Mouse (Mus musculus): Measurements from ENCODE around the gene Bmper. TPM values are rescaled to one million over a fixed set of nuclear protein-coding genes. Genes with fewer than 3 reads are reported as not detected.

Gene Bmper
- total and polyA plus RNA-seq, 3 experiments, result 1.3 to 1.9 (median 1.4) TPM

- Histone ChIP-seq H3K4me2 (ENCODE audit: insufficient read depth, low read depth, poor library complexity, severe bottlenecking) (no peak overlapping the region), H3K9ac (ENCODE audit: insufficient read depth, low read depth) (no peak overlapping the region), H3K27ac (ENCODE audit: insufficient read depth, low read depth) (no peak overlapping the region), H3K27me3 (replicated peaks) (no peaks in the 10 kb centered on the region), H3K9me3 (replicated peaks; ENCODE audit: low read length) (no peaks in the 10 kb centered on the region), H3K79me2 (replicated peaks; ENCODE audit: control insufficient read depth, extremely low read depth, insufficient read depth, poor library complexity, severe bottlenecking) (no peaks in the 10 kb centered on the region), H3K4me3 (replicated peaks in 1 of 3; ENCODE audit: low read depth in 2 of 3, low read length in 2 of 3, poor library complexity in 1 of 3) (no peak overlapping the region), H3K36me3 (replicated peaks in 1 of 2; ENCODE audit: control insufficient read depth in 1 of 2, insufficient read depth in 1 of 2, low read length in 1 of 2) (no peaks in the 10 kb centered on the region), H3K4me1 (ENCODE audit: control insufficient read depth in 1 of 2, insufficient read depth in 2 of 2) (no peaks in the 10 kb centered on the region)
- TF ChIP-seq MAFK (IDR thresholded peaks at IDR 0.05; ENCODE audit: insufficient replicate concordance, low read length), result no peak
- no peak for TF ChIP-seq EP300 (IDR thresholded peaks at IDR 0.05; ENCODE audit: low read length)
- TF ChIP-seq MXI1 (IDR thresholded peaks at IDR 0.05; ENCODE audit: low read depth, low read length), result no peak
- TF ChIP-seq RAD21 (IDR thresholded peaks at IDR 0.05; ENCODE audit: low read depth, low read length), result no peak
- no peak for TF ChIP-seq POLR2AphosphoS2 (IDR thresholded peaks at IDR 0.05; ENCODE audit: low read depth, low read length)
- TF ChIP-seq ZNF384 (IDR thresholded peaks at IDR 0.05; ENCODE audit: low read depth, low read length), result no peak
- TF ChIP-seq ZC3H11A (IDR thresholded peaks at IDR 0.05; ENCODE audit: low read depth, low read length), result no peak
- TF ChIP-seq KAT2A (IDR thresholded peaks at IDR 0.05; ENCODE audit: insufficient replicate concordance, low read length), result no peak
- no peak for TF ChIP-seq POLR2A (IDR thresholded peaks at IDR 0.05; ENCODE audit: low read depth, low read length)
- no peak for TF ChIP-seq HCFC1 (IDR thresholded peaks at IDR 0.05; ENCODE audit: low read depth, low read length)
- no peak for TF ChIP-seq UBTF (IDR thresholded peaks at IDR 0.05; ENCODE audit: low read depth, low read length)
- TF ChIP-seq CHD1 (IDR thresholded peaks at IDR 0.05; ENCODE audit: low read depth, low read length), result no peak
- TF ChIP-seq USF2 (conservative IDR thresholded peaks at IDR 0.05; ENCODE audit: low read depth, low read length), result no peak
- TF ChIP-seq USF1 (IDR thresholded peaks at IDR 0.05; ENCODE audit: low read depth, low read length), result no peak
- TF ChIP-seq ELF1 (IDR thresholded peaks at IDR 0.05; ENCODE audit: low read depth, low read length), result no peak
- DNase-seq (ENCODE audit: extremely low read depth), result no peak
- in situ Hi-C loops (cut with MboI; ENCODE audit: low pct_ligation_motif_present, low pct_unique_long_range_greater_than_20kb, low sequenced_read_pairs) (no loop called here), dilution Hi-C loops (cut with MboI; ENCODE audit: extremely low pct_ligation_motif_present, extremely low pct_unique_long_range_greater_than_20kb, low sequenced_read_pairs) (no loop called here)
Measured at GRCm38 (mm10) chr9:23438662-23439061, 215.8 kb downstream of the Bmper start.

GRCm38 (mm10) chr9:23442168-23442567, 219.3 kb downstream of the Bmper start:
- no peak for DNase-seq (ENCODE audit: extremely low read depth)
- no peaks in the 10 kb centered on the region for H3K79me2 ChIP-seq (replicated peaks; ENCODE audit: control insufficient read depth, extremely low read depth, insufficient read depth, poor library complexity, severe bottlenecking)
- no peaks in the 10 kb centered on the region for H3K36me3 ChIP-seq (replicated peaks in 1 of 2; ENCODE audit: control insufficient read depth in 1 of 2, insufficient read depth in 1 of 2, low read length in 1 of 2)
- no peaks in the 10 kb centered on the region for H3K4me1 ChIP-seq (ENCODE audit: control insufficient read depth in 1 of 2, insufficient read depth in 2 of 2)
- H3K9ac ChIP-seq (ENCODE audit: insufficient read depth, low read depth), result no peak overlapping the region
- no peak overlapping the region for H3K27ac ChIP-seq (ENCODE audit: insufficient read depth, low read depth)
- dilution Hi-C loops (cut with MboI; ENCODE audit: extremely low pct_ligation_motif_present, extremely low pct_unique_long_range_greater_than_20kb, low sequenced_read_pairs), result no loop called here
- no peaks in the 10 kb centered on the region for H3K27me3 ChIP-seq (replicated peaks)
- H3K4me3 ChIP-seq (replicated peaks in 1 of 3; ENCODE audit: low read depth in 2 of 3, low read length in 2 of 3, poor library complexity in 1 of 3), result no peak overlapping the region
- no peak overlapping the region for H3K4me2 ChIP-seq (ENCODE audit: insufficient read depth, low read depth, poor library complexity, severe bottlenecking)
- TF ChIP-seq MXI1 (IDR thresholded peaks at IDR 0.05; ENCODE audit: low read depth, low read length) (no peak), JUND (conservative IDR thresholded peaks at IDR 0.05; ENCODE audit: low read depth, low read length) (no peak), CTCF (conservative IDR thresholded peaks at IDR 0.05 in 1 of 2, IDR thresholded peaks at IDR 0.05 in 1 of 2; ENCODE audit: low read depth in 2 of 2, low read length in 2 of 2) (no peak), POLR2AphosphoS2 (IDR thresholded peaks at IDR 0.05; ENCODE audit: low read depth, low read length) (no peak), NELFE (IDR thresholded peaks at IDR 0.05; ENCODE audit: low read depth, low read length) (no peak), ZC3H11A (IDR thresholded peaks at IDR 0.05; ENCODE audit: low read depth, low read length) (no peak), RAD21 (IDR thresholded peaks at IDR 0.05; ENCODE audit: low read depth, low read length) (no peak), MEF2A (IDR thresholded peaks at IDR 0.05; ENCODE audit: borderline replicate concordance, low read depth, low read length) (no peak), USF2 (conservative IDR thresholded peaks at IDR 0.05; ENCODE audit: low read depth, low read length) (no peak), GABPA (IDR thresholded peaks at IDR 0.05; ENCODE audit: insufficient replicate concordance, low read depth, low read length) (no peak), BHLHE40 (IDR thresholded peaks at IDR 0.05; ENCODE audit: low read depth, low read length) (no peak), TBP (conservative IDR thresholded peaks at IDR 0.05; ENCODE audit: low read depth, low read length) (no peak)
- in situ Hi-C loops (cut with MboI; ENCODE audit: low pct_ligation_motif_present, low pct_unique_long_range_greater_than_20kb, low sequenced_read_pairs), result no loop called here
- no peaks in the 10 kb centered on the region for H3K9me3 ChIP-seq (replicated peaks; ENCODE audit: low read length)
